Comparison of ENCODE assay signal across 9 mouse cellular contexts in the genomic region with DNA sequence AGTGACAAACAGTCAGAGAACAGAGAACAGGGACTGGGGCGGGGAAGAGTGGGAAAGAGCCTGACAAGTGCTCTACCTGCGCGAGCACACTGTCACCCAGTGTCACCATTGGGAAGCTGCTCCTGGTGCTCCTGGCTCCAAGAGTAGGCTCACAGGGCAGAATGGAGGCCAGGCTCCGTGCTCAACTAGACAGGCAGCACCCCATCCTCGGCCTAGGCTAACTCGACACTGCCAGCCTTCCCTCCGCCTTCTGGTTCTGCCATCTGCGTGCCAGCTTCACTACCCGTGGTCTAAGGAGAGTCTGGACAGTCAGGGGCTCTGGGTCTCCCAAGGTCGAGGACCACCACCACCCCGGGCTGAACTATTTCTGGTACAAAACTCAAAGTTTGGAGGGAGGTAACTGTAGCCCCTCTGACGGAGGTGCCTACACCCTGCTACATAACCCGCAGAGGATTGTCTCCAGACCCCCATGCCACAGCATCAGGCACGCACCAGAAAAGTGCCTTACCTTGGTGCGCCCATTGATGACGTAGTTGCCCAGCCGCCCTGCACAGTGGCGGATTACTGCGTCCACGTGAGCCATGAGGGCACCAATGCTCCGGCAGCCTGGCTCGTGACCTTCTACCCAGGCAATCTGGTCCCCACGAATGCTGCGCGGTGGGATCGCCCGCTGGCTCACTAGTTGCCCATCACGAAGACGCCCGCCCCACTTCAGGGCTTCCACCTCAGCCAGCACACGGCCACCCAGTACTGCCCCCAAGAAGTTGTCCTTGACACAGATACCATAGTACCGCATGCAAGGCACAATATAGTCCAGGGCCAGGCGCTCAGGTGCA. TPM values are rescaled to one million over a fixed set of nuclear protein-coding genes. Genes with fewer than 3 reads are reported as not detected.
DNase-seq lines count a peak whose midpoint lies in the region; ATAC-seq and TF ChIP-seq lines count a peak whose summit lies in the region.
"Had no signal": no experiment of that assay in that cellular context is flagged by ENCODE, and none has a peak within 500 bp of the region (broad histone marks: within the 10 kb centered on the region; RNA-seq: fewer than 3 reads in every experiment).

No protein-coding gene starts in this region.

- WGBS in lung, adult 2 months: 79% methylated on average over 33 of the region's 33 CpGs
- WGBS in hindbrain, embryonic 14.5 days: 85% methylated on average over 33 of the region's 33 CpGs
- WGBS in midbrain, embryonic 10.5 days: 80% methylated on average over 33 of the region's 33 CpGs
- 95% methylated on average over 33 of the region's 33 CpGs for WGBS in thymus, adult 2 months

- H3K27ac ChIP-seq in hindbrain, embryonic 14.5 days: no peak overlapping the region
- no peak overlapping the region for H3K27ac ChIP-seq in midbrain, embryonic 10.5 days (replicated peaks)
- no peak overlapping the region for H3K27ac ChIP-seq in thymus, adult 2 months (ENCODE audit: control insufficient read depth, insufficient read depth, low read length)

- TF ChIP-seq CTCF in lung, adult 2 months (IDR thresholded peaks at IDR 0.05; ENCODE audit: insufficient read depth, low read length): no peak
- TF ChIP-seq CTCF in thymus, adult 2 months (IDR thresholded peaks at IDR 0.05; ENCODE audit: borderline replicate concordance, control insufficient read depth, extremely low read depth, insufficient read depth, low read length, poor library complexity): no peak

- no peak for TF ChIP-seq POLR2A in lung, adult 2 months (IDR thresholded peaks at IDR 0.05; ENCODE audit: borderline replicate concordance, extremely low read depth, low read depth, low read length)
- no peak for TF ChIP-seq POLR2A in thymus, adult 2 months (IDR thresholded peaks at IDR 0.05; ENCODE audit: control insufficient read depth, extremely low read depth, insufficient read depth, low read length, poor library complexity)

- H3K9me3 ChIP-seq in hindbrain, embryonic 14.5 days (ENCODE audit: control insufficient read depth, low read length): no peaks in the 10 kb centered on the region
- no peaks in the 10 kb centered on the region for H3K9me3 ChIP-seq in midbrain, embryonic 10.5 days (replicated peaks)

- intact Hi-C loops in left cerebral cortex, postnatal 36 days (cut with DNase I): no loop called here

- peaks cover 42% of the 10 kb centered on the region for H3K4me1 ChIP-seq in lung, adult 2 months (ENCODE audit: control insufficient read depth, insufficient read depth, low read length)
- H3K4me1 ChIP-seq in hindbrain, embryonic 14.5 days (replicated peaks; ENCODE audit: control insufficient read depth, insufficient read depth, low read length): peaks cover 56% of the 10 kb centered on the region
- H3K4me1 ChIP-seq in midbrain, embryonic 10.5 days: peaks cover 67% of the 10 kb centered on the region
- H3K4me1 ChIP-seq in thymus, adult 2 months (replicated peaks; ENCODE audit: control insufficient read depth, insufficient read depth, low read length): peaks cover 58% of the 10 kb centered on the region

- DNase-seq in lung, adult 2 months: no peak
- no peak for DNase-seq in lung, postnatal 25 days (ENCODE audit: low spot score)
- DNase-seq in cerebellum, postnatal 10 days: peak; percentile 51 to 56
- no peak for DNase-seq in hindbrain, embryonic 14.5 days (ENCODE audit: low spot score)
- no peak for DNase-seq in midbrain, embryonic 10.5 days (ENCODE audit: low spot score)
- no peak for DNase-seq in left cerebral cortex, postnatal 36 days (ENCODE audit: low spot score in 2 of 2)
- DNase-seq in thymus, adult 2 months: no peak
- no peak for DNase-seq in frontal cortex, postnatal 14 days (ENCODE audit: low spot score in 2 of 2)

- peaks cover 51% of the 10 kb centered on the region for H3K36me3 ChIP-seq in hindbrain, embryonic 14.5 days (replicated peaks; ENCODE audit: control insufficient read depth, insufficient read depth)
- H3K36me3 ChIP-seq in midbrain, embryonic 10.5 days: peaks cover 58% of the 10 kb centered on the region
- peaks cover under 1% of the 10 kb centered on the region for H3K36me3 ChIP-seq in thymus, adult 2 months (ENCODE audit: control insufficient read depth, insufficient read depth, low read length)

- peak overlapping the region; percentile 64 for H3K4me2 ChIP-seq in hindbrain, embryonic 14.5 days (replicated peaks)

- ATAC-seq in hindbrain, embryonic 14.5 days (ENCODE audit: low FRiP score): no peak

- peak overlapping the region; percentile 88 for H3K9ac ChIP-seq in hindbrain, embryonic 14.5 days

- H3K4me3 ChIP-seq in lung, adult 2 months (replicated peaks; ENCODE audit: extremely low read depth, low read depth, low read length): peak overlapping the region; percentile 9
- peak overlapping the region; percentile 88 for H3K4me3 ChIP-seq in hindbrain, embryonic 14.5 days (replicated peaks; ENCODE audit: low read length)
- H3K4me3 ChIP-seq in midbrain, embryonic 10.5 days: peak overlapping the region; percentile 86
- no peak overlapping the region for H3K4me3 ChIP-seq in thymus, adult 2 months (ENCODE audit: control insufficient read depth, insufficient read depth, low read length)

- H3K27me3 ChIP-seq in hindbrain, embryonic 14.5 days (ENCODE audit: control insufficient read depth, insufficient read depth, low read length): no peaks in the 10 kb centered on the region
- H3K27me3 ChIP-seq in midbrain, embryonic 10.5 days (ENCODE audit: low read depth, poor library complexity, severe bottlenecking): no peaks in the 10 kb centered on the region
- no peaks in the 10 kb centered on the region for H3K27me3 ChIP-seq in thymus, adult 2 months (ENCODE audit: control insufficient read depth, insufficient read depth, low read length)

RNA-seq across cellular contexts. Expression of gene Egln2, which starts 2.3 kb away (rescaled TPM):
- 107 and 115 TPM in 2 replicates for polyA plus RNA-seq in lung, adult 2 months (2012; rRNA removed)
- polyA plus RNA-seq in hindbrain, embryonic 14.5 days (2014; fragmentation: Nextera tagmentation; extraction: Ambion mirVana): 55.3 and 55.7 TPM in 2 replicates
- polyA plus RNA-seq in midbrain, embryonic 10.5 days (2016; fragmentation: Nextera tagmentation; extraction: Ambion mirVana): 80.4 and 84.4 TPM in 2 replicates
- 10 to 100 TPM; 95.1 to 98.7 TPM for total RNA-seq in left cerebral cortex, postnatal 36 days (2021)
- 116 and 125 TPM in 2 replicates for polyA plus RNA-seq in thymus, adult 2 months (2012; rRNA removed)

RNA-seq across cellular contexts. Expression of gene Cyp2t4, which starts 10.8 kb away (rescaled TPM):
- polyA plus RNA-seq in lung, adult 2 months (2012; rRNA removed): not detected in 2 replicates
- 0.17 and 0.19 TPM in 2 replicates for polyA plus RNA-seq in hindbrain, embryonic 14.5 days (2014; fragmentation: Nextera tagmentation; extraction: Ambion mirVana)
- polyA plus RNA-seq in midbrain, embryonic 10.5 days (2016; fragmentation: Nextera tagmentation; extraction: Ambion mirVana): 0.12 and 0.19 TPM in 2 replicates
- not detected for total RNA-seq in left cerebral cortex, postnatal 36 days (2021)
- 0.11 TPM in 1 of 2 replicates, not detected in the other for polyA plus RNA-seq in thymus, adult 2 months (2012; rRNA removed)
- total RNA-seq: left cerebral cortex, postnatal 10 days had no signal

RNA-seq across cellular contexts. Expression of gene Rab4b, which starts 14.4 kb away (rescaled TPM):
- polyA plus RNA-seq in lung, adult 2 months (2012; rRNA removed): 67.8 and 69.0 TPM in 2 replicates
- 91.3 and 102 TPM in 2 replicates for polyA plus RNA-seq in hindbrain, embryonic 14.5 days (2014; fragmentation: Nextera tagmentation; extraction: Ambion mirVana)
- polyA plus RNA-seq in midbrain, embryonic 10.5 days (2016; fragmentation: Nextera tagmentation; extraction: Ambion mirVana): 69.0 and 71.0 TPM in 2 replicates
- total RNA-seq in left cerebral cortex, postnatal 36 days (2021): 10 to 100 TPM; 91.5 to 96.5 TPM
- 127 and 136 TPM in 2 replicates for polyA plus RNA-seq in thymus, adult 2 months (2012; rRNA removed)

RNA-seq across cellular contexts. Expression of gene Gm21983, which starts 16.6 kb away (rescaled TPM):
- not detected in 2 replicates for polyA plus RNA-seq in lung, adult 2 months (2012; rRNA removed)
- polyA plus RNA-seq in hindbrain, embryonic 14.5 days (2014; fragmentation: Nextera tagmentation; extraction: Ambion mirVana): not detected in 2 replicates
- polyA plus RNA-seq in midbrain, embryonic 10.5 days (2016; fragmentation: Nextera tagmentation; extraction: Ambion mirVana): not detected in 2 replicates
- not detected for total RNA-seq in left cerebral cortex, postnatal 36 days (2021)
- 0.19 TPM in 1 of 2 replicates, not detected in the other for polyA plus RNA-seq in thymus, adult 2 months (2012; rRNA removed)
- total RNA-seq: left cerebral cortex, postnatal 10 days had no signal

RNA-seq across cellular contexts. Expression of gene Mia, which starts 16.6 kb away (rescaled TPM):
- 10.5 and 13.5 TPM in 2 replicates for polyA plus RNA-seq in lung, adult 2 months (2012; rRNA removed)
- 24.6 and 28.5 TPM in 2 replicates for polyA plus RNA-seq in hindbrain, embryonic 14.5 days (2014; fragmentation: Nextera tagmentation; extraction: Ambion mirVana)
- polyA plus RNA-seq in midbrain, embryonic 10.5 days (2016; fragmentation: Nextera tagmentation; extraction: Ambion mirVana): 2.1 and 2.2 TPM in 2 replicates
- 1 to 10 TPM; 1.2 to 1.9 TPM for total RNA-seq in left cerebral cortex, postnatal 36 days (2021)
- 4.0 and 5.2 TPM in 2 replicates for polyA plus RNA-seq in thymus, adult 2 months (2012; rRNA removed)

Comparison
In these comparisons a context has a peak if more than half of its experiments do, and no peak if none do; other contexts are left out.
1. DNase-seq: peak in cerebellum, postnatal 10 days (2 of 2); none in lung, adult 2 months (single experiment), lung, postnatal 25 days (single experiment), hindbrain, embryonic 14.5 days (single experiment), midbrain, embryonic 10.5 days (single experiment), left cerebral cortex, postnatal 36 days (0 of 2), thymus, adult 2 months (single experiment) and frontal cortex, postnatal 14 days (0 of 2).